Mouse (Mus musculus): Measurements from ENCODE around the gene Vsnl1.

DNA sequence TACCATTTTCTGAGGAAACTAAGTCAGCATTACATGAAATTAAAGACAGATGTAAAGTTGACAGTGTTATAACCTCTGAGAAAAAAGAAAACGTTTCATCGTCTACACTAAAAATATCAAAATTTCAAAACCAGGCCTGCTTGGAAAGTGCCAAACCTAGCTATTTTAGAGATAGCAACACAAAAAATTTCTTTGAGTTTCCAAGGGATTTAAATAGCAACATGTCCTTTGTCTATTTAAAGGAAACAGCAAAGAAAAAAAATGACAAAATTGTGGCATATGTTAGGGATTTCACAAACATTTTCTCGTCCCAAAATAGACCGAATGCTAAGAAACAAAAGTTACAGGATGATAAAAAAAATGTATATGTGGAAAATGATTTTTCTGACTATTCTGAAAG is 20.2 kb upstream of the Vsnl1 start:
- TF ChIP-seq POLR2A (IDR thresholded peaks at IDR 0.05; ENCODE audit: low read depth, low read length): no peak
- no peak for TF ChIP-seq CTCF (conservative IDR thresholded peaks at IDR 0.05; ENCODE audit: insufficient read depth, insufficient read length, low read depth, low read length)
